In genomic region chr6:38533428-38534405, GRCm38 (mm10) we compare ENCODE assay signal across 8 mouse cellular contexts. TPM values are rescaled to one million over a fixed set of nuclear protein-coding genes. Genes with fewer than 3 reads are reported as not detected.
DNase-seq lines count a peak whose midpoint lies in the region; ATAC-seq lines count a peak whose summit lies in the region.

Fmc1 (plus strand) TSS chr6:38533502.

- peak within 1 kb of the TSS; percentile 93 for H3K27ac ChIP-seq in hindbrain, embryonic 14.5 days

- peak within 1 kb of the TSS; percentile 77 for H3K4me3 ChIP-seq in hindbrain, embryonic 14.5 days (replicated peaks; ENCODE audit: low read length)

- peaks cover 10% of the 10 kb centered on the region; the same call in 1 of the 2 replicates for H3K4me1 ChIP-seq in hindbrain, embryonic 14.5 days (replicated peaks; ENCODE audit: control insufficient read depth, insufficient read depth, low read length)

- ATAC-seq in hindbrain, embryonic 14.5 days (ENCODE audit: low FRiP score), result peak; percentile 92

- peak within 1 kb of the TSS; percentile 72 for H3K4me2 ChIP-seq in hindbrain, embryonic 14.5 days (replicated peaks)

- H3K9ac ChIP-seq in hindbrain, embryonic 14.5 days, result peak within 1 kb of the TSS; percentile 81

- H3K27me3 ChIP-seq in hindbrain, embryonic 14.5 days (ENCODE audit: control insufficient read depth, insufficient read depth, low read length), result no peaks in the 10 kb centered on the region

- peak; percentile 100 for DNase-seq in R1 (ENCODE audit: low read depth, low spot score)
- peak; percentile 98 to 99 for DNase-seq in cerebellum, postnatal 25 days
- DNase-seq in frontal cortex, postnatal 25 days (ENCODE audit: low spot score in 2 of 2), result peak; percentile 95 to 97
- peak; percentile 100 for DNase-seq in hindbrain, embryonic 14.5 days (ENCODE audit: low spot score)
- DNase-seq in layer of hippocampus, postnatal 36 days, result peak; percentile 98 to 99
- peak; percentile 98 for DNase-seq in lung, postnatal 36 days
- peak; percentile 100 for DNase-seq in retina, postnatal 1 day
- peak; percentile 88 to 98 for DNase-seq in urinary bladder, adult 18-20 months (ENCODE audit: low spot score in 2 of 2)

- H3K36me3 ChIP-seq in hindbrain, embryonic 14.5 days (replicated peaks; ENCODE audit: control insufficient read depth, insufficient read depth), result no peaks in the 10 kb centered on the region; the same call in 1 of the 2 replicates

- no peaks in the 10 kb centered on the region for H3K9me3 ChIP-seq in hindbrain, embryonic 14.5 days (ENCODE audit: control insufficient read depth, low read length)

- 5% methylated on average over 41 of the region's 41 CpGs for WGBS in hindbrain, embryonic 14.5 days

RNA-seq across cellular contexts. Expression of gene Fmc1, which starts in this region (rescaled TPM):
- 195 and 213 TPM in 2 replicates for polyA plus RNA-seq in hindbrain, embryonic 14.5 days (2014; fragmentation: Nextera tagmentation; extraction: Ambion mirVana)
- 10 to 100 TPM; 51.5 to 59.2 TPM for total RNA-seq in layer of hippocampus, postnatal 36 days (2021)

Comparison
In these comparisons a context has a peak if more than half of its experiments do, and no peak if none do; other contexts are left out.
1. Peak in every context shown above with its lines: DNase-seq, ATAC-seq, H3K4me3 ChIP-seq and H3K27ac ChIP-seq.